Mouse (Mus musculus) regulatory T cell (primary cell): ENCODE data around the gene Myo1h.

Source experiments
- in situ Hi-C: fragments of 300-600 bp; cut with MboI, MseI; formaldehyde crosslinking; loops from one replicate; pipeline ENCODE4 v1.15.1; 2025; ENCODE audit warnings: high pct_unique_total_duplicates

The Myo1h gene

DNA sequence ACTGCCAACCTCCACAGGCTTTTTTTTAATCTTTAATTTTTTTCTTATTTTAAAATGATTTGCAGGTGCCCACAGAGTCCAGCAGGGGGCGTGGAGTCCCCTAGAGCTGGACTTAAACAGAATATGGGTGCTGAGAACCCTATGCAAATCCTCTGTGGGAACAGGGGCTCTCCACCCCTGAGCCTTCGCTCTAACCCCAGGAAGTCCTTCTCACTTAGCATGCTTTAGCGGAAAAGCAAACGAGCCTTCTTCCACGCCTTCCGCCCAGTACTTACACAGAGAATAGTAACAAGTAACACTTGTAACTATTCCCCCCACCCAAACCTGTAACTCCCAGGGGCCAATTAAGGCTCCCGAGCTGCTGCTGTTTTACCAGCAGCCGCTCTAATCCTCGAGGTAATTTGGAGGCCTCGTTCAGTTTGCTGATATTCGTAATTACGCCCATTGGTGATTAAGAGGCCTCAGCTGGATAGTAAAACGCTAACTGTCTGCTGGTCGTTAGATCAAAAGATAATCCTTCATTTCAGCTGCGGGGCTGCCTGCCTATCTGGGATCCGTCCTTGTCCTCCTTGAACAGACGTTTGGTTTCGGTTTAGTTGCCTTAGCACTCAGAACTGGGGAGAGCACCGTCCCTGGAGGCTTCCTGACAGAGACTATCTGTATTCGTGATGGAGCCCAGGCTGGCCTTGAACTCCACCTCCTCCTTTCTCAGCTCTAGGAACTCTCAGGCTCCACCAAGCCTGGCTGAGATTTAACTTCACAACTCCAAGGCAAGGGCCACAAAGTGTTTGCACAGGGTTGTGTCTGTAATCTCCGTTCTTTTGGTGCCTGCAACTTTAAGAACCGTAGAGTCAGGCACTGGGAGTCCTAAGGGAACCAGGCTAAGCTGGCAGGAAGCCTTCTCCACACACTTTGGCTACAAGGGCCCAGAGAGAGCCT is 8.0 kb downstream of the Myo1h start:
- in situ Hi-C loops = no loop called here

DNA sequence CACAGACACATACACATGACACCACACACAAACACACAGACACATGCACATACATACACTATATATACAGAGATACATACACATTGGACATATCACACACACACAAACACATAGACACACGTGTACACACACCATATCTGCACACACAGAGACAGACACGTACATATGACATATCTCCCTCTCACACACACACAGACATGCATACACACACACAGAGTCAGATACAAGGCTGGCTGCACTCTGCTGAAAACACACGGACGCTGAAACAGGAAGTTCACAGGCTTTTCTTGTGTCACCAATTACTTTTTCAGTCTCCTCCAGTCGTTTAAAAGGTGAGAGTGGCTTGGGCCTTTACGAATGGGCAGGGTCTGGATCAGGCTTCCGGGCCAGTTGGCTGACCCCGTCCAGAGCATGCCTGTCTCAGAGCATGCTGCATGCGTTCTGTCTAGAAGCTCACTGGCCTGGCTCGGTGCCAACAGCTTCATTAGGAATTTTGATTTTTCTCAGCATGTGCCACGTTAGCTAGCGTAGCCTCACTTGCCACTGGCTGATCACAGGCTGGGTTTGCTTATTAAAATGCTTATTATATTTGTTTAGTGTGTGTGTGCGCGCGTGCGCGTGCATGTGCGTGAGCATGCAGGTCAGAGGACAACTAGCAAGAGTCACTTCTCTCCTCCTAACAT is 9.4 kb downstream of the Myo1h start:
- in situ Hi-C loops = no loop called here

GRCm38 (mm10) chr5:114299156-114299855 is 10.3 kb downstream of the Myo1h start:
- in situ Hi-C loops = no loop called here

- in situ Hi-C loops = no loop called here
Observed at GRCm38 (mm10) chr5:114299883-114300610, 11.1 kb downstream of the Myo1h start.

DNA sequence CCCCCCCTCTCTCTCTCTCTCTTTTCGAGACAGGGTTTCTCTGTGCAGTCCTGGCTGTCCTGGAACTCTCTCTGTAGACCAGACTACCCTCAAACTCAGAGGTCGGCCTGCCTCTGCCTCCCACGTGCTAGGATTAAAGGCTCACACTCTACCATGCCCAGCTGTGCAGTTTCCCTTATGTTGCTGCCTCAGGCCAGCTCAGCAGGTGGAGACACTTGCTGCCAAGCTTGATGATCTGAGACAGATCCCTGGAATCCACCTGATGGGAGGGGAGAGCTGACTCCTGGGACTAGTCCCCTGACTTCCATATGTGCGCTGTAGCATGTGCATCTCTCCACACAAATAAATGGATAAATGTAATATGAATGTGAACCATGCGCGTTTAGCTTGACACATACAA is 14.2 kb downstream of the Myo1h start:
- in situ Hi-C loops = no loop called here

GRCm38 (mm10) chr5:114306496-114306895 is 17.5 kb downstream of the Myo1h start:
- in situ Hi-C loops = loop anchor here (5.0 kb wide), 1 partner anchor 59 kb away; no protein-coding TSS in a partner anchor

GRCm38 (mm10) chr5:114308765-114309679 is 20.1 kb downstream of the Myo1h start:
- in situ Hi-C loops = loop anchor here (5.0 kb wide), 1 partner anchor 62 kb away; no protein-coding TSS in a partner anchor

DNA sequence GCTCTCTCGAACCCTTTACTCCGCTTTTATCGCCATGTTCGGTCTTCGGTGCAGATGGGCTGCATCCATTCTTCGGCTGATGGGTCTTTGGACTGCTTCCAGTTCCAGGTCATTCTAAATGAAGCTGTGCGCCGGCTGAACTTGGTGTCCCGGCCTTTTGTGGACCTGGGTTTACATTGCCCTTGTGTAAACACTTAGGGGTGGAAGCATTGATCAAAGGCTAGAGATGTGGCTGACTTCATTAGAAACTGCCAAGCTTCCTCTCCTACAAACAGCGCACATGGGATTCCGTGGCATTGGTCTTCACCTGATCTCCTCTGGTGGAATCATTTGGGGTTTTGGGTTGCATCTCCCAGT is 20.7 kb downstream of the Myo1h start:
- in situ Hi-C loops = loop anchor here (5.0 to 10.0 kb wide), 2 partner anchors 62 to 255 kb away; partner anchors contain the start of gene Fam222a

GRCm38 (mm10) chr5:114323105-114323790 is 34.3 kb downstream of the Myo1h start:
- in situ Hi-C loops = loop anchor here (10.0 kb wide), 2 partner anchors 52 to 548 kb away; partner anchors contain the start of genes Iscu and Sart3

GRCm38 (mm10) chr5:114323791-114324507 is 35.0 kb downstream of the Myo1h start:
- in situ Hi-C loops = loop anchor here (10.0 kb wide), 2 partner anchors 51 to 549 kb away; partner anchors contain the start of genes Iscu and Sart3

DNA sequence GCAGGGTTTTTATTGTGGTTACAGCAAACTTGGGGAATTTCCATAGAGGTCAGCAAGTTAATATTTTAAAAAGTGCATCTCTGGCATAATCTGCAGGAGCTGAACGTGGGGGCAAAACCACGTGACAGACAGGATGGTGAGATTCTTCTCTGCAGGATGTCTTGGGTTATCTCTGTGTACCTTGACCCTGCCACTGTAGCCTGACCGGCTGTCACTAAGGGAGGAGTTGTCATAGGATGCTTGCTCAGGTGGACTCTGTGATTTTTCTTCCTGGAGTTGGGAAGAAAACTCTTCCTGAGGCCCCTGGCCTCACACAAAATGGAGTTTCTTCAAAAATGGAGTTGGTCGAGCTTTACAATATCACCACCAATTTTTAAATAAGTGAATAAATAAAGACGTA is 54.0 kb downstream of the Myo1h start:
- in situ Hi-C loops = no loop called here

GRCm38 (mm10) chr5:114343612-114344011 is 54.6 kb downstream of the Myo1h start:
- in situ Hi-C loops = no loop called here

GRCm38 (mm10) chr5:114345538-114345937 is 56.6 kb downstream of the Myo1h start:
- in situ Hi-C loops = no loop called here

GRCm38 (mm10) chr5:114347005-114347404 is 58.0 kb downstream of the Myo1h start:
- in situ Hi-C loops = no loop called here

DNA sequence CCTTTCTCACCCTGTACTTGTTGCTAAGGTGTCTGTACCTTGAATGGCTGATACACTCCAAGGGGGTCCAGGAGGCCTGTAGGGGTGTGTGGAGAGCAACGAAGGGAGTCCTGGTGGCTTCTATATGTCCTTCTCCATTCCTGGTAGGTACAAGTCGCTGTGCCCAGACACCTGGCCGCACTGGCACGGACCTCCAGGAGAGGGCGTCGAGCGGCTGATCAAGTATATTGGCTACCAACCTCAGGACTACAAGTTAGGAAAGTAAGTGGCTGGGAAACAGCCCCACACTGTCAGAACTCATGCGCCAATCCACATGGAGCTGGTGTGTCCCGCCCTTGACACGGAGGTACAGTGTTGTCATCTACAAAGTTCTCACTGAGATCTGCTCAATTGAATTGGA is 62.5 kb downstream of the Myo1h start:
- in situ Hi-C loops = no loop called here

DNA sequence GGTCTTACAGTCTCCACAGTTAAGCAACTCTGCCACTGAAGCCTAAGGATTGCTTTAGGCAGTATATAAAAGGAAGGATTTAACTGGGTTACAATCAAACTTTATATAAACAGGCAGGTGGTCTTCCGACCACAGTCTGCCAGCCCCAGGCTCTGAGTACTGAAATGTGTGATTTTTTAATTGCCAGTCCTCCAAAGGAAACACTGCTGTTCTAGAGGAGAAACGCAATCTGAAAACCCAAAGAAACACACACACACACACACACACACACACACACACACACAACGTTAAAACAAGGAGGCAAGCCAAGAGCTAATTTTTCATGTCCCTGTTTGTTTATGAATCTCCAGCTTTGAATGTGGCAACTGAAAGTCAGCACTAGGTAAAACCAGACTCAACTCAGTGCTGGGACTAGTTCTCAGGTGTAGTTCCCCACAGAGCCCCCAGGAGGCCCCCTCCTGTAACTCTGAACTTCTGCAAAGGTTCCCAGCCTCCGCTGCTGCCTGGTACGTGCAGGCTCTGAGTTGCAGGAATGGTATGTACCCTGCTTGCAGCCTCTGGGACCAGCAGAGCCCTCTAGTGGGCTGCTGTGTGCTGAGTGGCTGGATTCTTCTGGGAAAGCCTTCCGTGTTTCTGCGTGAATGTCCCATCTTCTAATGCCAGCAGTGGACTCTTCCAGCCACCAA is 67.4 kb downstream of the Myo1h start:
- in situ Hi-C loops = no loop called here

DNA sequence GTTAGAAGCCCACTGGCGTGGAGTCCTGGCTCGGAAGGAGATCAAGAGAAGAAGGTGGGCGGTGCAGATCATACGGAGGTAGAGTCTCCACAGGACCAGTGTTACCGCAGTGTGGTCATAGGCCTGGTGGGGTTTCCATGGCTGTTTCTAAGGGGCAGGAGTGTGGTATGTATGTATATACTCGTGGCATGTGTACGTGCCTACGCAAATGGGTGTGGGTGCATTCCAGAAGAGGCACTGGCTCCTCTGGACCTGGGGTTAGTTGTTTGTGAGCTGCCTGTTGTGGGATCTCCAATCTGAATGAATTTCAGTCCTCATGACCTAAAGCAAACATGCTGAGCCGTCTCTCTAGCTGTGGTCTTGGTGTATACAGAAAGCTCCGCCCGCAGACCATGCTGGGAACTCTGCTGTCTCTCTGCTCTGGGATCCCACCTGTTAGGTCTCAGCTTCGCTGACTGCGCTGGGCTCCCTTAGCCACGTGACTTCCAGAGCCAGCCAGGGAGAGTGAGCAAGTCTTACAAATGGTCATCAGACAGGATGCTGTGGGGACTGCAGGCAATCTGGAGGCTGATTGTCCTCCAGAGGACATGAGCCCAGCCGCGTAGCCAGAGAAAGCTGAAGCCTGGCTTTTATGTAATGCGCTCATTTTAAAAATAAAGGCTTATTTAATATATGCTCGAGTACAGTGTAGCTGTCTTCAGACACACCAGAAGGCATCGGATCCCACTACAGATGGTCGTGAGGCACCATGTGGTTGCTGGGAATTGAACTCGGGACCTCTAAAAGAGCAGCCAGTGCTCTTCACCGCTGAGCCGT is 68.2 kb downstream of the Myo1h start:
- in situ Hi-C loops = no loop called here
